Mouse (Mus musculus) megakaryocyte, embryonic 14.5 days (primary cell): ENCODE results near the gene Ss18l2.

Experiments used
- FLI1 ChIP-seq: IDR thresholded peaks from 2 replicates; pipeline ENCODE4 v1.6.1; 2012; ENCODE audit warnings: low read length, inconsistent platforms, mixed read lengths
- GATA1 ChIP-seq: IDR thresholded peaks from 3 replicates; pipeline ENCODE4 v1.6.1; 2012; ENCODE audit warnings: mixed read lengths, low read length, inconsistent platforms, borderline replicate concordance

- TF ChIP-seq GATA1 (no peak), FLI1 (no peak)
Measured at GRCm38 (mm10) chr9:121694736-121695135, 15.4 kb upstream of the Ss18l2 start.
